Mouse (Mus musculus) right cerebral cortex, postnatal 4 days (tissue): ENCODE results near the gene Rap1b.

Source experiments
- DNase-seq: peaks from one replicate; pipeline ENCODE4 v3.0.0-alpha.2; 2022

Gene Rap1b

DNA sequence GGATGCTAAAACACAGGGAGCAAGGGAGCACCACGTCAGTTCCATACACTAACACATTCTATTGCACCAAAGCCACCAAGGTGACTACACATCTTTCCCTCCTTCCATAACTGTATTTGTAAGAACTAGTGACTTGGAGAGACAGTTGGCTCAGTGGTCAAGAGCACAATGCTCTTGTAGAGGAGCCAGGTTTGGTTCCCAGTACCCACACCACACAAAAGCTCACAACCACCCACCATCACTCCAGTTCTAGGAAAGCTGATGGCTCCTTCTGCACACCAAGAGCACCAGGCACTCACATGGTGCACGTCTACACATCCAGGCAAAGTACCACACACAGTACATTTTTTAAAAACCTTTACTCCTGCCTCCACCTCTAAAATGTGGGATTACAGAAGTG lies 63.8 kb downstream of the Rap1b start:
- DNase-seq = no peak

DNA sequence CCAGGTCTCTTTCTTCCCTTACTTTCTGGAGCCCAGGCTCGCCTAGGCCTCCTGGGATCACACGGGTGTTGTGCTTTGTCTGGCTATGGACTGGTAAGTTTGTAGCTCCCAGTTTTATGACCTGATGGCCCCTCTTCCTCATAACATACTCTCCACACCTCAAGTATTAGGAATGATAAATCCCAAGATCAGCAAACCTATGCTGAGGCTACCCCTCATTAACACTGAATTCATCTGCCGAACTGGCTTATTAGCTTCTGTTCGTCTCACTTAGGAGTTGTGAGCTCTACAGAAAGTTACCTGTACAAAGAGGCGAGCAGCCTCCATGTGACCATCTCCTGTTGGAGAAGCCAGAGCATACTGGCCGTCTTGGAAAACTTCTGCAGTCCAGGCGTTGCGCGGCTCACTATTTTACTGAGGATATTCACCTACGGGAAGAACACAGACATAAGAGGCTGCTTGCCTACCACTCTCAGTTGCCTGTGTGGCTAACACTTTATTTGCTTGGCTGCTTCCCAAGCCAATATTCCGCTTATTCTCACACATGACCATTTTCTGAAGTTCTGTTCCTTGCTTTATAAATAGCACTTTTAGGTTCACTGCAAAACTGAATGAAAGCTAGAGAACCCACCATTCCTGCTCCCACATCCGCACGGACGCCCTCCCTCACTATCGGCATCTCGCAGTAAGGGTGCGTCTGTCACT lies 64.7 kb downstream of the Rap1b start:
- DNase-seq = no peak

DNA sequence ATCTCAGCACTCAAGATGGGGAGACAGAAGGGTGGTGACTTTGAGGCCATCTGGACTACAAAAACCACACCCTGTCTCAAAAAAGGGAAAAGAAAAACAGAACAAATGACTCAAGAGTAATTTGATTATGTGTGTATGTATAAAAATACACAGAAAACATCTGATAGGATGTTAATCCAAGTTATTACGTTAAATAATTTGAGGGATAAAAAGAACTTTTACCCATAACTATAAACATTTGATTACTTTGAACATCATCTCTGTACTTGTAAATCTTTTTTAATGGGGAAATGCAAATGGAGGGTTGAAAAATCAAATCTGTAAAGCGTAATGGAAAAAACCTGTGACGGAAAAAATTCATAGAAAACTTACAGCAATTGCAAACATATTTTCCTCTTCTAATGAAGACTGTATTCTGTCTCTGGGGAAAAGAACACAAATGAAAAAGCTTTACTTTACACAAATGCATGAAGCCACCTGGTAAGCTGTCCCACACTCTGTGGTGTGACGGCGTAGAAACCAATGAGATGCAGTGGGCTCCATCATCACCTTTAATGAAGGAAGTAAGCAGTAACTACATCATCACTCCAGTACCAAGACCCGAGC lies 65.4 kb downstream of the Rap1b start:
- DNase-seq = no peak

DNA sequence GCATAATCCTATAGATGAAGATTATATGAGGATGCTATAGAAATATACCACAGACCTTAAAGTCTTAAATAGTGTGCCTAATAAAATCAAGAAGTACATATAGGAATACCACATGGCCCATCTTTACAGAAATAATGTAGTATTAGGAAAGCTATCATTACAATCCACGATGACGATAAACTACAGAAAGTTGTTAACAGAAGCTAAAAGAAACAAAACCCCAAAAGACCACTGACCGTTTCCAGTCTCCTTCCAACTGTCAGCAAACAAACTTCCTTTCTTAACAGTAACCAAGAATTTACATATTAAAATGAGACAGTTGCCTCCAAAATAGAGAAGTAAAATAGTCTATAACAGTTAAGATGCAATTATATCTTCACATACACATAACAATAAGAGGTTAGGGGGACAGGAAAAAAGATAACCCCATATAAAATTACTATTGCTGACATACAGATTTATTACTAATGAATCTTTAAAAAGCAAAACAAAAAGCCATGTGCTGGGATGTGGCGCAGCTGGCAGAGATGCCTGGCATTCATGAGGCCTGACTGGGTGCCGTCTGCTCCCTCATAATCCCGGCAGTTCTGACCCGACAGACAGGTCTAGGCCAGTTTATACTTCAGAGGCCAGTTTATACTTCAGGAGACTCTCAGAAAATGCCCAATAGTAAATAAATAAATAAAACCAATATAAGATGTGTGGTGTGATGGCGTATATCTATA lies 66.1 kb downstream of the Rap1b start:
- no peak for DNase-seq

DNA sequence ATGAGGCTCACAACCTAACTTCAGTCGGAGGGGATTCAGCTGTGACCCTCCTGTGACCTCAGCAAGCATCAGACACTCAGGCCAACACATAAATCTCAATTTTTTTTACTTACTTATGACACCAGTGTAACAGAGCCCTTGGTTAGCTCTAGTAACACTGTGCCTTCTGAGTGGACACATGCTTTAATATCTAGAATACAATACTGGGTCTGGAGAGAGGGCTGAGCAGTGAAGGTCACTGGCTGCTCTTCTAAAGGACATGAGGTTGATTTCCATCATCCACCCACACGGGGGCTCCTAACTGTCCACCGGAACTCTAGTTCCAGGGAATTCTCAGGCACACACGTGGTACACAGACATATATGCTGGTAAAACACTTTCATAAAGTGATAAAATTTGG lies 66.9 kb downstream of the Rap1b start:
- DNase-seq = no peak

DNA sequence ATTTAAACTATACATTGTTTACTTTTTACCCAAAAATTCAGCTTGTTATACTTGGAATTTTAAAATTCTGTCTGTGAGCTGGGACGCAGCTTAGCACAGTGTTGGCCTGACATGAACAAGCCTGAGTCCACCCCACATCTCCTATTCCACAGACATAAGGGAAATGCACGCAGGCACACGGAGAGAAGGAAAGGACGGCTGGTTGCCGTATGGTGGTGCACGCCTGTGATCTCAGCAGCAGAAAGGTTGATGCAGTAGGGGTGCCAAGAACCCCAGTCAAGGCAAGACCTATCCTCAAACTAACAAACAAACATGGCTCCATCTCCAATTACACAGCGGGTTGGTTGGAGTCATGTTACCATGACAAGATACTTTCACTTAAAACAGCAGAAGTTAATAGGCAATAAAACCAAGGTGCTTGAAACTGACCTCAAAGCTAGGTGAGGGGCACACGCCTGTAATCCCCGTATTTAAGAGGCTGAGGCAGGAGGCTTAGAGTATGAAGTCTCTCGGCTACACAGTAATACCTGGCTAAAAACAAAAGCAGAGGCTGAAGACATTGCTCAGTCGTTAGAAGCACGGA lies 67.4 kb downstream of the Rap1b start:
- no peak for DNase-seq

DNA sequence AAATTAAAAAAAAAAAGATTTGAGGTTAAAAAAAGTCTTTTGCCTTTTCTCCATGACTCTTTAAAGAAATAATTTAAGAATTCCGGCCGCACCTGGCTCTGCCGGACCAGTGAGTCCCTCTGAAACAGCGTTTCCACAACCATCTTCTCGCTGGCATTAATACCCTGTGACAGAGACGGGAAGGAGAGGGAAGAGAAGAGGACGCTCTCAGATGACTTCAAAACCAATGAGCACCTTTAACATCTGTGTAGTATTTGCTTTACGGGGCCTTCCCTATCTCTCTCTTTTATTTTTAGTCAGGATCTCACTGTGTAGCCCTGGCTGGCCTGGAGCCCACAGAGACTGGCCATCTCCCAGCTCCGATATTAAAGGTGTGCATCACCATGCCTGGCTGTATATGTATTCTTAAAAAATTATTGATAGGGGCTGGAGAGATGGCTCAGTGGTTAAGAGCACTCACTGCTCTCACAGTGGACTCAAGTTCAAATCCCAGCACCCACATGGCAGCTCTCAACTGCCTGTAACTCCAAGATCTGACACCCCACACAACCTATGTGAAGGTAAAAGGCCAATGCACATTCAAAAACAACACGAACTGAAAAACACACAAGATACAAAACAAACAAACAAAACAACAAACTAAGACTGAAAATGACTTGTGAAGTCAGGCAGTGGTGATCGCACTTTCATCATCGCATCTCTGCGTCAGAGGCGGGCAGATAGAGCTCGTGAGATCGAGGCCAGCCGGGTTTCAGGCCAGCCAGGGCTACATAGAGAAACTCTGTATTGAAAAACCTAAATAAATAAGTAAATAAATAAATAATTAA lies 68.1 kb downstream of the Rap1b start:
- no peak for DNase-seq

DNA sequence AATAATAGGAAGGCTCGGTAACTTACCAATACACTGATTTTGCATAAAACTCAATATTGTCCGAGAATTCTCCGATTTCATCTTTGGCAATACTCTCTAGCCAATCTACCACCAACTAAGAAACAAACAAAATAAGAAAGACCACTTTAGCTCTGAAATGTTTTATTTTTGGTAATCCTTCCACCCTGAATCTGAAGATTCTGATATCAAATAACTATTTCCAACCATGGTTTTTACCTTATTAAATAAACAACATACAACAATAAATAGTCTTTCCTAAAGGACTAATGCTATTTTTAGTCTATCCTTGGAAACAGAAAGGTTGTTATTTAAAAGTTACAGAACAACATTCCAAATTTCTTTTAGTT lies 68.7 kb downstream of the Rap1b start:
- DNase-seq = no peak

DNA sequence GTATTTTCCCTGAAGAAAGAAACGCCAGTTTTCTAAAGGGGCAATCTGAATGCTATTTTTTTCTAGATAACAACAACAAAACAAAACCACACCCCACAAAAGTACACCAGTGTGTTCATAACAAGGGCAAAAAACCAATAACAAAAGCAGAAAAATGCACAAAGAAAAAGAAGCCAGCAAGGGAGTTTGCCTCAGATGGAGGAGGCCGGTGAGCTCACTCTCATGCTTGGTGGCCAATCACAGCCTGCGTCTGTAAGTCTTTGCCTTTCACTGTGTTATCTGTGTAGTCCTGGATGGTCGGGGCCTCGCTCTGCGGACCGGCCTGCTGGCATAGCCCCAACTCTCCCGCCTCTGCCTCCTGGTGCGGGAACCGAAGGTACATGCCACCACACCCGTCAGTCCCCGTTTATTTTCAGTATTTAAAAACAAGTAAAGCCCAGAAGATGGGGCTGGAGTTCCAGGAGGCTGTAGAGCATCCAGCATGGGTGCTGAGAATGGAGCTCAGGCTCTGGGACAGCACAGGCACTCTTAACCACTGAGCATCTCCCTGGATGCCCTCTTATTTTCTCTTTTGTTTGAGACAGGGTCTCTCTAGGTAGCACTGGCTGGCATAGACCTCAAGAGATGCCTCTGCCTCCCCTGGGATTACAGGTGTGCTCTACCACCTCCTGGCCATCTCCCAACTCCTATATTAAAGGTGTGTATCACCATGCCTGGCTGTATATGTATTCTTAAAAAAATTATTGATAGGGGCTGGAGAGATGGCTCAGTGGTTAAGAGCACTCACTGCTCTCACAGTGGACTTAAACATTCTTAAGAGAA lies 69.3 kb downstream of the Rap1b start:
- no peak for DNase-seq

DNA sequence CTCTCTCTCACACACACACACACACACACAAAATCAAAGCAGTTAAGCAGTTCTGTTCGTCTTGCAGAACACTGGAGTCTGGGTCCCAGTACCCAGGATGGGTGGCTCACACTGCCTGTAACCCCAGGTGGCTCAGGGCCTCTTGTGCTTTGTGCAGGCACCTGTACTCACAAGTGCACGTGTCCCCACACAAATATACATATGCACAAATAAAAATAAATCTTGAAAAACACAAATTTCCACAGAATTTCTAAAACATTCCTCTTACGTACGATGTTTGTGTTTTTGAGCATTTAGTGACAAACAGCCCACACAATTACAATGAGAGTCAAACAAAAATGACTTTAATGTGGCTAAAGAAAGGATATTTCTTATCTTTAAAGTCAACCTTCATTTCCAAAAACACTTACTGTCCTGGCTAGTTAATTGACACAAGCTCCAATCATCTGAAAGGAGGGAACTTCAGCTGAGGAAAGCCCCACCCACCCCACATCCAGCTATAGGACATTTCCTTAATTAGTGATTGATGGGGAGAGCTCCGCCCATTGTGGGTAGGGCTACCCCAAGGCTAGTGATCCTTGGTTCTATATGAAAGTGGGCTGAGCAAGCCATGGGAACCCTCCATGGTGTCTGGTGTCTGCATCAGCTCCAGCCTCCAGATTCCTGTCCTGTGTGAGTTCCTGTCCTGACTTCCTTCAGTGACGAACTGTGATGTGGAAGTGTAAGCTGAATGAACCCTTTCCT lies 70.3 kb downstream of the Rap1b start:
- no peak for DNase-seq

DNA sequence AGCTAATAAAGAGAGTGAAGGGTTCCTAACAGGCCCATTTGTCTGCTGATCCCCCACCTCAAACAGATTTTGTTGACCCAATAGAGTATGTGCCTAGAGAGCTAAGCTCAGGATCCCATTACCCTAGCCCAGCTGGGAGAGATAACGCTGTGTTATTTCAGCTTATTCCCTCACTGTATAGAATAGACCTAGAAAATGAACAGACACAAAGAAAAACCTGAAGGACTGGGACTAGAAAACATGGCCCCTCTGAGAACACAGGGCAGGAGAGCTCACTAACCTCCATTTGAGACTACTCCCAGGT lies 71.1 kb downstream of the Rap1b start:
- no peak for DNase-seq

DNA sequence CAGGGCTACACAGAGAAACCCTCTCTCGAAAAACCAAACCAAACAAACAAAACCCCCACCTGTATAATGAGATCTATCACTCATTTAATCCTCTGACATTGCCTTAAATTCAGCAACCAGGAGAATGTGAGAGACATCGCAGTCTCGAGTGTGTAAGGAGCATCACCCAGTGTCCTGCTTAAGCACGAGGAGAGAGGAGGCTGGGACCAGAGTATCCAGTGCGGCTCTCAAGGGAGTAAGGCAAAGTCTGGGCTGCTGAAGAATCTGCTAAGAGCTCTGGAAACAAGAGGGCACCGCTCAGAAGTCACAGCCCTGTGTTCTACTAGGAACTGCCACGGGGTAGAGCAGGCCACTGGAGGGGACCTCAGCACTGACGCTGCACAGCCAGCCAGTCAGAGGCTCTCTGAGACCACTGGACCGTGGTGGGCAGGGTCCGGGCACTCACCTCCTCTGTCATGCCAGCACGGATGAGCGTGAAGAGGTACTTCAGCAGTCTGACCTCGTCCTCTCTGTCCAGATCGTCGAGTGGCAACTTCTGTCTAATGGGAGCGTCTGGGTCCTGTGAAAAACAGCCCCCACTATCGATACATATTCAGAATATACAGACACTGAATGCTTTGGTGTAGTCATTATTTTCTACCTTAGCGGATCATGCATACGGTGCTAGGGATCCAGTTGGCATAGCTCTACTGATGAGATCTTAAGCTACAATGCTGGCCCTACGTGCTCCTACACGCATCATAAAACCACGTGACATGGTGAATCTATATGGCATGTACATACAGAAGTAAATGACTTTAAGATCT lies 71.6 kb downstream of the Rap1b start:
- no peak for DNase-seq

DNA sequence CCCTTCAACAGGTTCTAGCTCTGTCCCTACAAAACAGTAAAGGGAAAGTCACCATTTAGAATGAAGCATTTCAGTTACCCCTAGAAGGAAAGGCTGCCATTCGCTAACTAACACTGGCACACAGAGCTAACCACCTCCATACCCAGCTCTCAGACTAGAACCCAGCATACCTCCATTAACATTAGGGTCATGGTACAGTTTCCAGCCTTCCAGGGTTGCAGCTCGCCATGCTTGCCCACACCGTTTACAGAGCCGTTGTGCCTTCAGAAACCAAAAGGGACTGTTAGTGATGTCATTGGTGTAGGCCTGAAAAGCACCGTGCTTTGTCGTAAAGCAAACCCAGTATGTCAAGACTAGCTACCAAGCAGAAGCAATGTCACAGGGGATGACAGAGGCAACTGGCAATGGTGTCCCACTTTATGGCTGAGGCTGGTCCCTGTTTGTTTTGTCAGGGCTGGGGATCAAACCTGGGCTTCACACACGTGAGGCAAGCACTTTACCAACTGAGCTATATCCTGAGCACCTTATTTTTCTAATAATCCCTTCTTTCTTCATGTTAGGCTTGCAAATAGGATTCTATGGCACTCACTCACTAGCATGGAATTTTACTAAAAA lies 72.6 kb downstream of the Rap1b start:
- DNase-seq = no peak

DNA sequence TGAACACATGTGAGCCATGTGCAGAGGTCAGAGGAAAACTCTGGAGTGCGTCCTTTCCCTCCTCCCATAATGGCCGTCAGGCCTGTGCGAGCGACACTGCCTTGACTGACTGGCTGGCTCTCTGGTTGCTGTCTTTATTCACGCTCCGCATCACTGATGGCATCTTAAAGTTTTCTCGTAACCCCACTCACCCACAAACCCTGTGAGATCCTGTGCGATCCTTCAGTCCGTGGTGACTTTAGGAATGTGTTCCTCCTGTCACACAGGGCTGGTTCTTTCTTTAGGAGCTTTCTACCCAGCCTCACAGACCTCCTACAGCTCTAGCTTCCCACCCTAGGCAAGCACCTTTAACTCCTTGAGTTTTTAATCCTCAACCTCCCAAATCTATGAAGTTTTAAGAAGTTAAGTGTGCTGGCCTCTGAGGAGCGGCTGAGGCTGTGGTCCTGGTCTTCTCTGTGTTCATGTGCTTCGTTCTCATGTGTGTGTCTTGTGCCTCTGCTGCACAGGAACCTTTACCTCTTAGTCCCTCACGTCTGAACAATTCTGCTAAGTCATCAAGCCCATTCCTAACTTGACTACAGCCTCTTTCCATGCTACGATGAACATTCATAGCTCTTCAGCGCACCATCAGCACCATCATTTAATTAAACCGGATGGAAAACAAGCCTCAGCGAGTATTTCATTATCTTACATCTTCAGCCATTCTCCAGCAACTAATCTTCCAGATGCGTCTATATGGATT lies 73.3 kb downstream of the Rap1b start:
- no peak for DNase-seq

DNA sequence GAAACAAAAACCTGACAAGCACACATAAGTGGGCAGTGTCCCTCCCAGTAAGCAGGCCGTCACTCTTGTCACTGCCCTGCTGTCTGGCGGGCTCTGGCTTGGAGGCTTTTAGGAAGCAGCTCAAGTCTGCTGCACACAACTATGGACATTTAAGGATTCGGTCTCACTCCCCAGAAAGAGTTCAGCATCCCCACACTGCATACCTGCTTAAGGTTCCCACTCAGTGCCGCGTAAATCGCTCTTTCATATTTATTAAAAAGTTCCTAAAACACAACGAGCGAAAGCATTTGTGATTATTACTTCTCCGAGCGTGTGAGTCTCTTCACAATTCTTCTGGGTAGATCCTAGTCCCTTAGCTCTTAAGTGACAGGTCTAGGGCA lies 74.7 kb downstream of the Rap1b start:
- no peak for DNase-seq

DNA sequence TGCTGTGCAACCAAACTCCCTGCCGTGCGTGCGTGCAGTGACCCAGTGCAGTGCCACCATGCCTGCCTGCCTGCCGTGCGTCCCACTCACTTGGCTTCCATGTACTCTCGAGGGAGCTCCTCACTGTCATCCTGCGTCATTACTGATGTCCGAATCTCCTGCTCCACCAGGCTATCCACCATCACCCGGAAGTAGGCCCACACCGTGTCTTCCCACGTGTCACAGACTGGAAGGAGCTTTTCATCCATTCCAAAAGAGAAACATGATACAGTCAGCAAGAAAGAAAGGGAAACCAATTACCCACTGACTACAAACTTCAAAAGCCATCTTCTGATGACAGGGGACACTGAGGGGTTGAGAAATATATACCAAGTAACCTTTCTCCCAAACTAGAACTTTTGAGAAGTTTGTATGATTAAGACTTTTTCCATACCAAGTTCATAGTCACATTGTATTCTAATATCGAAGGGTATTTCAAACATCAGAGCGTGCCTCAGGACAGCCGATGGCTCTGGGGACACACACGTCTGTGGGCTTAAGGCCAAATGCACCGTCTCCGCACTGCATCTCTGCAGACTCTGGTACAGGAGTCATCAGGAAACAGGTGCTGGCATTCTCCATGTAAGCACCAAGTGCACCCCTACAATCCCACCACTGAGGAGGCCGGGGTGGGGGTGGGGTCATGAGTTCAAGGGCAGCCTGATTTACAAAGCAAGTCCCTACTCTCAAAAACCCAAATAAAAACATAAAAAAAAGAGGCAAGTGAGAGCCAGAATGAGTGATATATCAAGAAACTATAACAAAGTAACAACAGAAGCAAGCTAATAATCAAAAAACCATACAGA lies 75.3 kb downstream of the Rap1b start:
- DNase-seq = no peak

DNA sequence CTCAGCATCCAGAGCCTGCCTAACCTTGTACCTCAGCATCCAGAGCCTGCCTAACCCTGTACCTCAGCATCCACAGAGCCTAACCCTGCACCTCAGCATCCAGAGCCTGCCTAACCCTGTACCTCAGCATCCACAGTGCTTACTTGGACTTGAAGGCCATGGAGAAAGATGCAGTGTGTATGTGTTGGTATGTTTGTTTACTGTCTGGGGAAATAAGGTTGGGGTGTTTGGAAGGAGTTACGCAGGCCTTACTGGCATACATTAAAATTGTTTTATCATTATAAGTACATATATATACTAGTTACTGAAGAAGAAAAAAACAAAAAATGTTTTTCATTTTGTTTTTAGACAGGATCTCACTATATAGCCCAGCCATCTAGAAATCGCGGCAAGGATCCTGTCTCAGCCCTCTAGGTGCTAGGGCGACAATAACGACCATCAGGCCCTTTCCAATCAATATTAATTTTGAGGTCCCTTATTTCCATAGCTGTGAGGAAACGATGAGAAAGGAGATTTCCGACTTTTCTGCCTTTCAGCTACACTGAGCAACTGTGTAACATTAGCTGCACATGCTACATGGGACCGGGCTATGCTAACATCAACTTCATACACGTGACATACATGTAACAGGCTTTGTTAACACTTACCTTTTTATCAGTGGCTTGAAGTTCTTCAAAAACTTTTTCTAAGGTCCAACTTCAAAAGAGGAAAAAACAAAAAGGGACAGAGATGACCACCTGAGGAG lies 76.1 kb downstream of the Rap1b start:
- no peak for DNase-seq

DNA sequence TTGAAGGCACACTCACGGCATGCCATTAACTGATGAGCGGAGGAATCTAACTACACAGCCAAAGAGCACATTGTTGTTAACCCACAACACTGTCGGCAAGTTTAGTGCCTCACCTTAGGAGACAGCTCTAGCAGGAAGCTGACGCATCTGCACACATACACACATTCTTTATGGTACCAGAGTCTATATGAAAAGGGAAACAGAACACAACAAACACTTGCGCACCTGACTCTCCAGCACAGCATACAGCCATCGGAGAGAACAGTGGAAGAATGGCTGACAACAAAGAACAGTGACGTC lies 77.7 kb downstream of the Rap1b start:
- no peak for DNase-seq
